Mouse (Mus musculus) B cell, adult 2 months (primary cell): ENCODE results near the gene Abca7.
"Not testable (repeated sequence)": the region's sequence is repeated elsewhere in the genome, so short reads cannot be mapped to it uniquely, and the experiment has no call there.

ENCODE experiments used
- DNase-seq, 2 experiments: peaks; one replicate each; pipeline ENCODE4 v3.0.0; 2022

The Abca7 gene

GRCm38 (mm10) chr10:80050885-80051617 lies 54.8 kb downstream of the Abca7 start:
- DNase-seq = no peak

DNA sequence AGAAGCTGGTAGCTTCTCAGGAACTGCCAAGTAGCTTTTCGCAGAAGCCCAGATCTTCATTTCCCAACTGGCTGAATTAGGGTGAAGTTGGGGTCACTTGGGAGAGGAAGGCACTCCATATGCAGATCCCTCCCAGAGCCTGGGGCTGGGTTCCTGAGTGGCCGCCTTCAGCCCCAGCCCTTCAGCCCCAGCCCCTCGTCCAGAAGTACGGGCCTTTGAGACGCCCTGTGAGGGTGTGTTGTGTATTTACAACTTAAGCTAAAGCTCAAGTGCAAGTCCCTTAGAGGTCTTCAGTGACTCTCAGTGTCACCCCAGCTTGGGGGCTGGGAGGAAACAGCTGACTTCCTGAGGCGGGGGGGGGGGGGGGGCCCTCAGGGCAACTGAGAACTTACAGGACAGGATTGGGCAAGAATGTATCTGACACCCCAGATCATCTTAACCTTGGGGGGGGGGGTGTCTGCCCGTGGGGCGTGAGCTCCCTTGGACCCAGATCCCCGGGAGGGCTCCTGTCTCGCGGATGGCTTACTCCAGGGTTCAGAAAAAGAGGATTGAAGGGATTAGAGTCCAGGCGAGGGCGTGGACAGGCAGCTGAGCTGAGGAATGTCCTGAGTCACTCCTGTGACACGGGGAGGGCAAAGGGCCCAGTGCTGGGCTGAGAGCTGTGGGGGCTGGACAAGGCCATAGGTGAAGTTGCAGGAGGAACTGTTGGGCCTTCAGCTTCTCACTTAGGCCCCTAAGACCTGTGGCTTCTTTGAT lies 55.5 kb downstream of the Abca7 start:
- no peak for DNase-seq

DNA sequence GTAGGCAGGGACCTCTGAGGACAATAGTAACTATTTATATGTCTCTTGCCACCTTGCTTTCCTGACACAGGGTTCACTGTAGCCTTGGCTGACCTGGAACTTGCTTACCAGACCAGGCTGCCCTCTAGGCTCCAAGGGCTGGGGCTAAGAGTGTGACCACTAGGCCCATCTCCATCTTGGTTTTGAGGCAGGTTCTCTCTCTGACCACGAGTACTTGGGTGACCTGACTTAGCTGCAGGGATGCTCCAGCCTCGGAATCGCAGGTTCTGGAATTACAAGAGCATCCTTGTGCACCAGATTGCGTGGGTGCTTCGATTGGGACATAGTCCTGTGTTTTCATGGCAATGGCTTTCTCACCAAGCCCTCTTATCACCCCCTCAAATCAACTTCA lies 56.1 kb downstream of the Abca7 start:
- no peak for DNase-seq

DNA sequence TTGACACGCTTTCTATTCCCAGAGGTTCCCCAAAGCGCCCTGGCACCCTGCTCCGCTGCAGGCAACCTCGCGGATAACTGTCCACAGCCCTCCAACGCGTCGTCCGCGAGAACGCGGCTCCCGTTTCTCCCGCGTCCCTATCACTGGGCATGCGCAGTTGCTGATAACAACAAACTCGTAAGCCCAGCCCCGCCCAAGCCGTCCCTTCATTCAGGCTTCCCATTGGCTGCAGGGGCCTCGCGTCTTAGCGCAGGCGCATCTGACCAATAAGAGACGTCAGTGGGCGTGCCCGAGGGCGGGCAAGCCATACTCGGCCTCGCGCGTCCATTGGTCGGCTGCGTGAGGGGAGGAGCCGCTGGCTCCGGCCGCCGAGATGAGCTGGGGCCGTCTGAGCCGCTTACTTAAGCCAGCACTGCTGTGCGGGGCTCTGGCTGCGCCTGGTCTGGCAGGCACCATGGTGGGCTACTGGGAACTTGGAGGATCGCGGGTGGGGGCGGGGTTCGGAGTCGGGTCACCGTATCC lies 57.0 kb downstream of the Abca7 start:
- peak; percentile 99 for DNase-seq

DNA sequence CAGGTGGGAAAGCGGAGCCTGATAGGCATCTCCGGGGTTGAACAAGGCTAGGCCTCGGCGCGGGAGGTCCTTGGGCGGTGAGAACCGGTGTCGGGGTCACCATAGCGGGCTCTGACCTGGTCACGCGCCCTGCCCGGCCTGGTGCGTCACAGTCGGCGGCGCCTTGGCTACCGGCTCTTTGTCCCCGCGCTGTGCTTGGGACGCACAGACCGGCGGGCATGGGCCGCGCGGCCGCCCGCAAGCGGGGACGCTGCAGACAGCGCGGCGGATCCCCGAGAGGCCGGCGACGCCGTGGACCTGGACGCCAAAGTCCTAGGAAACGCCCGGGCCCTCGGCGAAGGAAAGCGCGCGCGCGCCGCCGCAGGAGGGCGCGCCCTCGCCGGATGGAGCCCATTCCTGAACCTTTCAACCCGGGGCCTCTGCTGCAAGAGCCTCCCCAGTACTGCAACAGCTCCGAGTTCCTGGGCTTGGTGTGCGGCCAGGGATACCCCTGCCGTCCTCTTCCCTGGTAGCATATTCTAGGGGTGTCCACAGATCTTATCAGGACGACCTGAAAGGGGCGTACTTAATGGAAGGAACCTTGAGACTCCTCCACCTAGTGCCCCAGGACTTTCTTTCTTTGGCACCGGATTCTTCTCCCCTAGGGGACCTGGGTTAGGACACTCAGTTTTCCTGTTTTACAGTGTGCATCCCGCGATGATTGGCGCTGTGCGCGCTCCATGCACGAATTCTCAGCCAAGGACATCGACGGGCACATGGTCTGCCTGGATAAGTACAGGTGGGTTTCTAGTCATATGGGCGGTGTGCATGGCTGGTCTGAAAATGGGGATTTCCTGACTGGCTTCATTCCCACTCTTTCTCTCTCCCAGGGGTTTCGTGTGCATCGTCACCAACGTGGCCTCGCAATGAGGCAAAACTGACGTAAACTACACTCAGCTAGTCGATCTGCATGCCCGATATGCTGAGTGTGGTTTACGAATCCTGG lies 57.8 kb downstream of the Abca7 start:
- DNase-seq = peak; percentile 55 to 64

DNA sequence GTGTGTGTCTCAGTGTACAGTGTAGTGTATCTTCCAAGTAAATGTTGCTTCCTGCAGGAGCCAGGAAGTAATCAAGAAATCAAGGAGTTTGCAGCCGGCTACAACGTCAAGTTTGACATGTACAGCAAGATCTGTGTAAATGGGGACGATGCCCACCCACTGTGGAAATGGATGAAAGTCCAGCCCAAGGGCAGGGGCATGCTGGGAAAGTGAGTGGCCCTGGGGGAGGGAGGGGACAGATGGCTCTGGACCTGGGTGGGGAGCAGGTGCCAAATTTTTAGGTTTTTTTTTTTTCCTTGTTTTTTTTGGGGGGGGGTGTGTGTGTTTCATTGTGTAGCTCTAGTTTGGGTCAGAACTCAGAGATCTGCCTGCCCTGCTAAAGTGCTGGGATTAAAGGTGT lies 58.6 kb downstream of the Abca7 start:
- not testable (repeated sequence) for DNase-seq

- DNase-seq = no peak
Observed at GRCm38 (mm10) chr10:80055364-80055763, 59.1 kb downstream of the Abca7 start.

DNA sequence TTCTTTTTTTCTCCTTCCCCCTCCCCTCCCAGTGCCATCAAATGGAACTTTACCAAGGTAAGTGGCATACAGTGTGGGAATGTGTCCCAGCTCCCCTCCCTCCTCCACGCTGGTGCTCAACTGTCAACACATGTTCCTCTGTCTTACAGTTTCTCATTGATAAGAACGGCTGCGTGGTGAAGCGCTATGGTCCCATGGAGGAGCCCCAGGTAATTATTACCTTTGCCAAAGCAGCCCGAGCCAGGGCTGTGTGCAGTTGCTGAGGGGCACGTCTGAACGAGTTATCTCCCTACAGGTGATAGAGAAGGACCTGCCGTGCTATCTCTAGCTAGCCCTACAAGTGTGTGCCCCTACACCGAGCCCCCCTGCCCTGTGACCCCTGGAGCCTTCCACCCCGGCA lies 59.6 kb downstream of the Abca7 start:
- no peak for DNase-seq

DNA sequence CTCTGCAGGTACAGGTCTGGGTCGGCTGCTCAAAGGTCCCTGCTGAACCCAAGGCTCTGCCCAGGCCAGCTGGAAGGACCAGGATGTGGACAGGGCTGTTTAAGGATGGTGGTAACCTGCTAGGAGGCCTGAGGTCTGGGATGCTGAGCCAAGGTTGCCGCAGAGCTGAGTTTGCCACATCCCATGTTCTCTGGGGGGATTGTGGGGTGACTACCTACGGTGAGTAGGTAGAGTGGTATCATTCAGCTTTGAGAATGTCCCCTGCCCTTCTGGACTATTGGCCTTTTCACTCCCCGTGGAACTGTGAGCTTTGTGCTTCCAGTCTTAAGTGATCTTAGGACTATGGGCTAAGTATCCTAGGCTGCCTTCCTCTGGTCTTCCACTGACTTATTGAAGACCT lies 60.2 kb downstream of the Abca7 start:
- no peak for DNase-seq

- no peak for DNase-seq
Observed at GRCm38 (mm10) chr10:80056976-80057682, 60.8 kb downstream of the Abca7 start.

GRCm38 (mm10) chr10:80057683-80058326 lies 61.5 kb downstream of the Abca7 start:
- no peak for DNase-seq

GRCm38 (mm10) chr10:80063104-80063503 lies 66.8 kb downstream of the Abca7 start:
- DNase-seq = no peak

- DNase-seq = peak in 1 of 2 experiments; percentile 33
Observed at GRCm38 (mm10) chr10:80063877-80064650, 67.8 kb downstream of the Abca7 start.
